Mouse (Mus musculus): ENCODE measurements at regions not wholly inside any gene's neighbourhood (a gene's known extent, or its start where the extent isn't known, plus 50 kb on each side); places are given as distances from the start of the nearest gene placed in this dataset.
A peak's percentile ranks its signal among the peaks of the same experiment; 100 is the strongest.

GRCm38 (mm10) chr15:31673038-31673437 is 71.4 kb downstream of the Fam173b start:
- Histone ChIP-seq H3K9ac (ENCODE audit: control insufficient read depth, low read depth, low read length, poor library complexity, severe bottlenecking) (no peak overlapping the region), H3K79me2 (ENCODE audit: control insufficient read depth, insufficient read depth, low read length, poor library complexity) (no peaks in the 10 kb centered on the region), H3K27ac (ENCODE audit: control insufficient read depth, low read depth, low read length) (no peak overlapping the region), H3K4me3 (ENCODE audit: control insufficient read depth in 1 of 2, insufficient read depth in 1 of 2, low read depth in 2 of 2, low read length in 2 of 2) (no peak overlapping the region), H3K27me3 (ENCODE audit: control insufficient read depth in 1 of 2, insufficient read depth in 2 of 2, low read length in 2 of 2) (peaks cover 10 to 15% of the 10 kb centered on the region in 2 experiments), H3K4me1 (ENCODE audit: control insufficient read depth in 1 of 2, insufficient read depth in 2 of 2, low read length in 2 of 2) (no peaks in the 10 kb centered on the region), H3K9me3 (replicated peaks; ENCODE audit: insufficient read depth, low read length) (no peaks in the 10 kb centered on the region), H3K36me3 (ENCODE audit: control insufficient read depth in 1 of 2, insufficient read depth in 2 of 2, low read length in 2 of 2) (no peaks in the 10 kb centered on the region)
- peak; percentile 51 for DNase-seq (ENCODE audit: low read depth, low spot score)
- TF ChIP-seq UBTF (IDR thresholded peaks at IDR 0.05; ENCODE audit: borderline replicate concordance, insufficient read depth, low read depth, low read length) (no peak), CHD2 (IDR thresholded peaks at IDR 0.05; ENCODE audit: low read length) (no peak), MEF2A (IDR thresholded peaks at IDR 0.05; ENCODE audit: extremely low read depth, insufficient replicate concordance, low read depth, low read length, poor library complexity, severe bottlenecking) (no peak), SMC3 (IDR thresholded peaks at IDR 0.05; ENCODE audit: low read depth, low read length) (peak; percentile 89), ZKSCAN1 (IDR thresholded peaks at IDR 0.05; ENCODE audit: low read depth, low read length) (no peak), HCFC1 (IDR thresholded peaks at IDR 0.05; ENCODE audit: low read depth, low read length) (no peak), ZC3H11A (IDR thresholded peaks at IDR 0.05; ENCODE audit: low read depth, low read length) (peak; percentile 71), TBP (IDR thresholded peaks at IDR 0.05; ENCODE audit: low read depth, low read length) (no peak), CHD1 (IDR thresholded peaks at IDR 0.05; ENCODE audit: low read depth, low read length) (no peak), SIN3A (IDR thresholded peaks at IDR 0.05; ENCODE audit: low read length) (no peak), MAFK (IDR thresholded peaks at IDR 0.05; ENCODE audit: borderline replicate concordance, low read depth, low read length) (no peak), CTCF (IDR thresholded peaks at IDR 0.05 in 2 of 3, conservative IDR thresholded peaks at IDR 0.05 in 1 of 3; ENCODE audit: control insufficient read depth in 1 of 3, insufficient read depth in 1 of 3, low read depth in 2 of 3, low read length in 3 of 3, poor library complexity in 1 of 3, severe bottlenecking in 1 of 3) (peak; percentile 30 to 79 (median 42)), RAD21 (IDR thresholded peaks at IDR 0.05; ENCODE audit: low read depth, low read length) (peak; percentile 81)

DNA sequence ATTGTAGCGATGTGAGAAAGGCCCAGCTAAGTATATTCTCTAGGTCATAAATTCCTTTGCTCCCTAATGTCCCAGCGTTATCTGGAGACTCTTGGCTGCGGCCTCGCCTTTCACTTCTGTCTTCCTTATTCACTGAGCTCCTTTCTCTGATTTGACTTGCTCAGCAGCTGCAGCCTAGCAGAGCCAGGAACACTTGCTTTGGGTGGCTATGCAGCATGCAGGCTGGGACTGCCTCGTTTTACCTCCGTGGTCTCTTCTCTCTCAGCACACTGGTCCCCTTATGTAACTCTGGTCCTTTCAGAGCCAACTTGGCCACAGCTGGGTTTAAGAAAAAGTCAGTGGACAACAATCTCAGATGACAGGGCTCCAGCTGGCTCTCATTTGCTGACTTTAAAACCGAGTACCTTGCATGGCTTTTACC is 75.1 kb downstream of the Fam173b start:
- H3K27me3 ChIP-seq (ENCODE audit: control insufficient read depth in 1 of 2, insufficient read depth in 2 of 2, low read length in 2 of 2) = peaks cover 8 to 18% of the 10 kb centered on the region in 2 experiments
- TF ChIP-seq ZC3H11A (IDR thresholded peaks at IDR 0.05; ENCODE audit: low read depth, low read length) = no peak
- no peak for TF ChIP-seq POLR2AphosphoS2 (IDR thresholded peaks at IDR 0.05; ENCODE audit: low read length)
- TF ChIP-seq MAFK (IDR thresholded peaks at IDR 0.05; ENCODE audit: borderline replicate concordance, low read depth, low read length) = no peak
- TF ChIP-seq GATA1 (IDR thresholded peaks at IDR 0.05; ENCODE audit: low read depth, low read length) = no peak
- TF ChIP-seq TAL1 (IDR thresholded peaks at IDR 0.05; ENCODE audit: low read length) = no peak
- no peak for TF ChIP-seq RCOR1 (IDR thresholded peaks at IDR 0.05; ENCODE audit: low read depth, low read length)
- TF ChIP-seq POLR2A (IDR thresholded peaks at IDR 0.05; ENCODE audit: control insufficient read depth in 1 of 2, insufficient read depth in 1 of 2, low read depth in 1 of 2, low read length in 2 of 2, poor library complexity in 1 of 2) = no peak
- TF ChIP-seq ETS1 (IDR thresholded peaks at IDR 0.05; ENCODE audit: low read depth, low read length) = no peak
- no peak for TF ChIP-seq MYB (IDR thresholded peaks at IDR 0.05; ENCODE audit: low read depth, low read length)
- TF ChIP-seq MEF2A (IDR thresholded peaks at IDR 0.05; ENCODE audit: extremely low read depth, insufficient replicate concordance, low read depth, low read length, poor library complexity, severe bottlenecking) = no peak
- no peak for TF ChIP-seq GABPA (IDR thresholded peaks at IDR 0.05; ENCODE audit: low read depth, low read length)
- TF ChIP-seq SMC3 (IDR thresholded peaks at IDR 0.05; ENCODE audit: low read depth, low read length) = no peak
- no peak for TF ChIP-seq SIN3A (IDR thresholded peaks at IDR 0.05; ENCODE audit: low read length)
- TF ChIP-seq KAT2A (conservative IDR thresholded peaks at IDR 0.05; ENCODE audit: low read depth, low read length) = no peak
- DNase-seq (ENCODE audit: low read depth, low spot score) = no peak

More for the DNA sequence above, 75.1 kb downstream of the Fam173b start:
- H3K9ac ChIP-seq (ENCODE audit: control insufficient read depth, low read depth, low read length, poor library complexity, severe bottlenecking) = no peak overlapping the region
- no peaks in the 10 kb centered on the region for H3K36me3 ChIP-seq (ENCODE audit: control insufficient read depth in 1 of 2, insufficient read depth in 2 of 2, low read length in 2 of 2)
- H3K4me3 ChIP-seq (ENCODE audit: control insufficient read depth in 1 of 2, insufficient read depth in 1 of 2, low read depth in 2 of 2, low read length in 2 of 2) = no peak overlapping the region
- no peaks in the 10 kb centered on the region for H3K4me1 ChIP-seq (ENCODE audit: control insufficient read depth in 1 of 2, insufficient read depth in 2 of 2, low read length in 2 of 2)
- H3K79me2 ChIP-seq (ENCODE audit: control insufficient read depth, insufficient read depth, low read length, poor library complexity) = no peaks in the 10 kb centered on the region
- H3K9me3 ChIP-seq (replicated peaks; ENCODE audit: insufficient read depth, low read length) = no peaks in the 10 kb centered on the region
- no peak overlapping the region for H3K27ac ChIP-seq (ENCODE audit: control insufficient read depth, low read depth, low read length)
